Mouse (Mus musculus) heart, adult 2 months (tissue): ENCODE measurements around the gene Arhgap8.

ENCODE experiments used
- EP300 ChIP-seq: fragments of 200-500 bp; IDR thresholded peaks from 2 replicates; pipeline ENCODE4 v1.6.1; 2011; ENCODE audit warnings: low read depth, low read length, control low read depth; ENCODE audit not compliant: insufficient read depth
- POLR2A ChIP-seq: fragments of 200-500 bp; IDR thresholded peaks from 2 replicates; pipeline ENCODE4 v1.6.1; 2011; ENCODE audit warnings: mild to moderate bottlenecking, low read depth, low read length, control low read depth; ENCODE audit not compliant: insufficient read depth

DNA sequence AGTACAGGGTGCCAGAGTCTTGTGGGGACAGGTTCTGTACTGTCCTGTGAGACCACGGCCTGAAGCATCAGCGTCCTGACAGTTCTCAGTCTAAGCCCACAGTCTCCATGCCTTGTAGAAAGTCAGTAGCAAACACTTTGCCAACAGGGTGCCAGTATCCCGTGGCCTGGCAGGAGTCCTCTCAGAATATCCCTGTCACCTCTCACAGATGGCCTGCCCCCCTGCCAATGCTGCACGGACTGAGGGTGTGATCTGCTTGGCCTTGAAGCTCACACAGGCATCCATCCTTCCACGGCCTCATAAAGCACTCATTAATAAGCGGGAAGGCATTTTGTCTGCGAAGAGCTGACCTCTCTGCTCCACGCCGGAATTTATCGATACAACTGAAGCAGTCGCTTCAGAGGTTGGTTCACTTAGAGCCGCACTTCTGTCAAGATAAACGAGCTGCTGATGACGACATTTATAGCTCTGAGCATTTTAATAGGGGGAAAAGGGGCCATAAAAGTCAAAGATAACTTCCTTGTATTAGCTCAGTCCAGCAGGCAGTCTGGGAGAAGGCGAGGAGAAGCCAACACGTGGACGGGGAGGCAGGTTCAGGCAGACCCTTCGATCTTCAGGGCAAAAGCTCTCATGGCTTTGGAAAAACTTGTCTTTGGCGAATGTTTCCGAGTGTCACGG, 89.6 kb downstream of the Arhgap8 start:
- TF ChIP-seq EP300 (no peak), POLR2A (no peak)
